Mouse (Mus musculus) cerebellum, adult 2 months (tissue): ENCODE results near the gene Rpia. TPM values are rescaled to one million over a fixed set of nuclear protein-coding genes. Genes with fewer than 3 reads are reported as not detected.

Experiments used
- DNase-seq, 2 experiments: peaks; one replicate each; pipeline ENCODE4 v3.0.0; 2021
- H3K27ac ChIP-seq: fragments of 200-500 bp; 2 replicates; pipeline ENCODE4 v1.5.1; 2012; ENCODE audit warnings: low read length, control low read depth, inconsistent platforms; ENCODE audit not compliant: insufficient read depth
- H3K27me3 ChIP-seq: fragments of 200-500 bp; 2 replicates; pipeline ENCODE4 v1.6.1; 2012; ENCODE audit warnings: inconsistent platforms, mild to moderate bottlenecking, low read length, moderate library complexity; ENCODE audit not compliant: control insufficient read depth, insufficient read depth
- H3K4me1 ChIP-seq: fragments of 200-500 bp; 2 replicates; pipeline ENCODE4 v1.6.1; 2011; ENCODE audit warnings: low read length; ENCODE audit not compliant: control insufficient read depth, insufficient read depth
- H3K4me3 ChIP-seq: fragments of 200-500 bp; replicated peaks from 2 replicates; pipeline ENCODE3; 2011; ENCODE audit warnings: mild to moderate bottlenecking, low read depth, low read length, control low read depth; ENCODE audit not compliant: insufficient read depth
- CTCF ChIP-seq: fragments of 200-500 bp; IDR thresholded peaks from 2 replicates; pipeline ENCODE4 v1.5.1; 2011; ENCODE audit warnings: low read depth, mild to moderate bottlenecking, control low read depth, low read length, moderate library complexity, borderline replicate concordance; ENCODE audit not compliant: insufficient read depth
- POLR2A ChIP-seq: fragments of 200-500 bp; IDR thresholded peaks from 2 replicates; pipeline ENCODE4 v1.6.1; 2011; ENCODE audit warnings: low read length, control low read depth, borderline replicate concordance; ENCODE audit not compliant: insufficient read depth
- WGBS: fragments of 180-500 bp; shearing (Covaris S2); methylation state at CpG from one replicate; pipeline ENCODE4 v1.1.7; 2018; 5-methylcytosine and 5-hydroxymethylcytosine counted together
- polyA plus RNA-seq: library from polyadenylated mRNA; depleted of rRNA; stranded (reverse); fragments of >200 nt; gene quantifications from 2 replicates; pipeline ENCODE4 v1.2.3, GENCODE M21; 2012

Rpia gene
- polyA plus RNA-seq, 1 experiment = 18.4 TPM

DNA sequence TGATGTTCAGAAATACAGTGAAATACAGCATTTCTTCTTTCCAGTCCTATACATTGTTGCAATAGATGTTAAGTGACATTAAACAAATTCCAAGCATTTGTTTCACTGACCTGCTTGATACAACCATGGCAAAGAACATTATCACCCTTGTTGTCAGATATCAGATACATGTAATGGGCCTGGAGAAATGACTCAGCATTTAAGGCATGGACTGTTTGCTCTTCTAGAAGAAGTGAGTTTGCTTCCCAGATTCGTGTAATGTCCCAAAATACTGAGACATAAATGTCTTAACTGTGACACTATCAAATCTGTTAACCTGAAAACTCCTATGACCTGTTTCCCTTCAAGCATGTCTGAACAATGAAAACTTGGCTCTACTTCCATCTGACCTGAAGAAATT, 52.6 kb downstream of the Rpia start:
- TF ChIP-seq POLR2A (no peak), CTCF (no peak)
- no peaks in the 10 kb centered on the region for H3K27me3 ChIP-seq
- no peak overlapping the region for H3K4me3 ChIP-seq
- H3K27ac ChIP-seq = no peak overlapping the region
- 79% methylated on average over 1 of the region's 1 CpGs for WGBS
- no peak for DNase-seq
- peaks cover 4% of the 10 kb centered on the region; the same call in 1 of the 2 replicates for H3K4me1 ChIP-seq

DNA sequence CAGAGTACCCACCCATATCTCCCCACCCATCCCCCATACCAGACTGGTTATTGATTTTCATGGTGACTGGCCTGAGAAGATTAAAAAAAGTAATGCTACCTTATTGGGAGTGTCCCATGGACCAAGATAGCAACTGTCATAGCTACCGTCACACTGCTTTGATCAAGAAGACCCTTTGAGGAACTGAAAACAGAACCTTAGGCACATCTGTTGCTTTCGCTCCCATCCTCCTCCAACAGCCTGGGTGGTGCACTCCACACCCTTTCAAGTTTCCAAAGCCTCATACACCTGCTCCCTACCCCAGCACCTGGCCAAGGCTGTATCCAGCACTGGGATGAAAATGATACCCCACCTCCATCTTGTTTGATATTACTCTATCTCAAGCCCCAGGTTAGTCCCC, 56.5 kb downstream of the Rpia start:
- DNase-seq = no peak
- Histone ChIP-seq H3K27ac (no peak overlapping the region), H3K4me1 (no peaks in the 10 kb centered on the region), H3K27me3 (no peaks in the 10 kb centered on the region), H3K4me3 (no peak overlapping the region)
- 90% methylated on average over 2 of the region's 2 CpGs for WGBS
- no peak for TF ChIP-seq POLR2A
- no peak for TF ChIP-seq CTCF

DNA sequence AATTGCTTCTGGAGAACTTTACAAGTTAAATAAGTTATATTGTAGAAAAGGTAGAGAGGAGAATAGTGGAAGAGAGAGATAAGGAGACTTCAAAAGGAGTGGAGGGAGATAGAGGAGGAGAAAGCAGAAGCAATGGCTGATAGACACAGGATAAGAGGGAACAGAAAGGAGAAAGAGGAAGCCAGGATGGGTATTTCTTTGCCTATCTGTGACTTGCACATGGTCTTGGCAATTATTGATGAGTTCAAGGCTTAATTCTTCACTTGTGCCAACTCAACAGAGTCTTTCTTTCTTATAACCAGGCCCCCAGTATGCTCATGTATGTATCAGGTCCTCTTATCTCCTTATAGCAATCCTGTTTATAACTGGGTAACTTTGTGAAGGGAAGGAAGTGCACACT, 61.2 kb downstream of the Rpia start:
- H3K27me3 ChIP-seq = no peaks in the 10 kb centered on the region
- H3K27ac ChIP-seq = no peak overlapping the region
- TF ChIP-seq POLR2A (no peak), CTCF (no peak)
- H3K4me3 ChIP-seq = no peak overlapping the region
- H3K4me1 ChIP-seq = peaks cover 9% of the 10 kb centered on the region; the same call in 1 of the 2 replicates
- no peak for DNase-seq

DNA sequence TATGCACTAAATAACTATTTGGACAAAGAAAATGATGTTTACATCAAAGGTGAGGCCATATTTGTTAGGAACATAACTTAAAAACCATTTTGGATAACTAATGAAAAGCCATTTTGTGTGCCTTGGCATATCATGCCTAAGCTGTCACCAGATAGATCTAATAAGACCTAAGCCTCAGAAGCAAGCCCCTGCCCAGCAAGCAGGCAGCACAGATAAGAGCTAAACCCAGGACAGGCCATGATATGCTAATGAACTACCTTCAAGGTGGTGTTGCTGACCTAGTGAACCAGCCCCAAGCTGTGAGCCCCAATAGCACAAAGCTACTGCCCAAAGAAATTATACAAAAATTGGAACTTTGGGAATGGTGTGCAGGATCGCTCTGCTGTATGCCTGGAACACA, 62.9 kb downstream of the Rpia start:
- no peak for DNase-seq
- WGBS = 100% methylated on average over 1 of the region's 1 CpGs
- no peak for TF ChIP-seq POLR2A
- TF ChIP-seq CTCF = no peak
- Histone ChIP-seq H3K27me3 (no peaks in the 10 kb centered on the region), H3K27ac (no peak overlapping the region), H3K4me3 (no peak overlapping the region), H3K4me1 (peaks cover 10% of the 10 kb centered on the region; the same call in 1 of the 2 replicates)

DNA sequence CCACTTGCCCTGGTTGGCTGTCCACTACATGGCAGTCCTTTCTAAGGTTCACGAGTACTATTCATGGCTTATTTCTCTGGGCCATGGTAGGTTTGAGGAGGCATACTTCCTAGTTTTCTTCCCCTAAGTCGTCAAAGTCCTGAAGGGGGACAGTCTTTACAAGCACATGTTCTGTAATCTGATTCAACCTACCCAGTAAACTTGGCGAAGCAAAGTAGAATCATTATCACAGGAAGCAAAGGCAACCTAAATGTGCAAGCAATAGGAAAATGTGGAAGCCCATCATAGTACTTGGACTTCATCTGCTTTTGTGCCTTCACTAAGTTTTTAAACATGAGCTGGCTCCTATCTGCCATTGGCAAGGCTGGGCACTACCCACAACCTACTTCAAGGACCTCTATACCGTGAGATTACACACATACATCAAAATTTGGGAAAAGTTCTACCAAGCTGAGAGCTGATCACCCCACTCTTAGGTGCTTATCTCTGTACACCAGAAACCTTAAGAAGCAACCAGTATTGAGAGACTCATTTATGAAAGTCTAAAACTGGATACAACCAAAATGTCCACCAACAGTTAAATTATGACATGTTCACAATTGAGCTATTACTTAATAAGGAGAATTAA, 64.8 kb downstream of the Rpia start:
- H3K4me1 ChIP-seq = peaks cover 10% of the 10 kb centered on the region; the same call in 1 of the 2 replicates
- H3K27ac ChIP-seq = no peak overlapping the region
- no peak overlapping the region for H3K4me3 ChIP-seq
- TF ChIP-seq CTCF (no peak), POLR2A (no peak)
- 88% methylated on average over 4 of the region's 4 CpGs for WGBS
- no peak for DNase-seq
- H3K27me3 ChIP-seq = no peaks in the 10 kb centered on the region

DNA sequence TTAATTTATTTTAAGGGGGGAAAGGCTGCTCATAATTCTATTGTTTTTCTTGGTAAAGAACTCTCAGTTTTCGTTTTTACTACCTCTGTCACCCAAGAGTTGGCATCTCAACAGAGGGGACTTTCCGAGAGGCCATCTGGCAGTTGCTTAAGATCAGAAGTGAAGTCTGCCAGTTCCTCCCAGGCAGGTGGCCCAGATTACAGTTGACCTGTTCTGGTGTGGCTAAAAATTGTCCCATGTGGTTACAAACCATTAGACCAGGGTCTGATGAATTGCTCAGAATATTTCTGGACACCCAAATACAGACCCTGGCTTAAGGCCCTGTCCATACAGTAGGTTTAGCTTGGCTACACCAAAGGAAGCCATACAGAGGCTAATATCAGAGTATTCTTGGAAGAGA, 66.4 kb downstream of the Rpia start:
- WGBS = 8% methylated on average over 2 of the region's 2 CpGs
- peak; percentile 55 to 78 for DNase-seq

DNA sequence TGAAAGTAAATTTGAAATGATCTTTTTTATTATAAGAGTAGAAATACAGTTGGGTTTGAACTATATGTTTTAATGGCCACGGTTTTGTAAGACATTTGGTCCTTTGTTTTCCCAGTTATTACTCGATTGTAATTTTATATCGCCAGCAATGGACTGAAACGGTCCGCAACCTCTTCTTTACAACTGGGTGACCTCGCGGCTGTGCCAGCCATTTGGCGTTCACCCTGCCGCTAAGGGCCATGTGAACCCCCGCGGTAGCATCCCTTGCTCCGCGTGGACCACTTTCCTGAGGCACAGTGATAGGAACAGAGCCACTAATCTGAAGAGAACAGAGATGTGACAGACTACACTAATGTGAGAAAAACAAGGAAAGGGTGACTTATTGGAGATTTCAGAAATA, 67.3 kb downstream of the Rpia start:
- Histone ChIP-seq H3K4me3 (no peak overlapping the region), H3K27ac (no peak overlapping the region), H3K4me1 (peaks cover 10% of the 10 kb centered on the region; the same call in 1 of the 2 replicates), H3K27me3 (no peaks in the 10 kb centered on the region)
- DNase-seq = no peak
- no peak for TF ChIP-seq POLR2A
- TF ChIP-seq CTCF = no peak
- WGBS = 93% methylated on average over 13 of the region's 13 CpGs

More for the DNA sequence above, 66.4 kb downstream of the Rpia start:
- Histone ChIP-seq H3K4me3 (no peak overlapping the region), H3K27ac (no peak overlapping the region), H3K4me1 (peaks cover 10% of the 10 kb centered on the region; the same call in 1 of the 2 replicates), H3K27me3 (no peaks in the 10 kb centered on the region)
- no peak for TF ChIP-seq CTCF
- no peak for TF ChIP-seq POLR2A

DNA sequence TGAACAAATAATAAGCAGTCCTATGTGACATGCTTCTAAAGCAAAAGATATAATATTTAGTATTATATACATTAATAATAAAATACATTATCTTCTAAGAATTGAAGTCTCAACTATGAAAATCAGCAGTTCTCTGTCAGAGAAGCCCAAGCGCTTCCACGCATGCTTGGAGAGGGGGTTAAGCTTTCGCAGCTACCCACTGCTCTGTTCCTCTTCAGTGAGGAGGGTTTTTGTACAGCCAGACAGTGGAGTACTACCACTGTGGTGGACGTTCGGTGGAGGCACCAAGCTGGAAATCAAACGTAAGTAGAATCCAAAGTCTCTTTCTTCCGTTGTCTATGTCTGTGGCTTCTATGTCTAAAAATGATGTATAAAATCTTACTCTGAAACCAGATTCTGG, 69.7 kb downstream of the Rpia start:
- TF ChIP-seq CTCF = no peak
- TF ChIP-seq POLR2A = no peak
- DNase-seq = no peak
- H3K4me3 ChIP-seq = no peak overlapping the region
- H3K27ac ChIP-seq = no peak overlapping the region
- no peaks in the 10 kb centered on the region for H3K27me3 ChIP-seq
- H3K4me1 ChIP-seq = peaks cover 10% of the 10 kb centered on the region; the same call in 1 of the 2 replicates
- 94% methylated on average over 7 of the region's 7 CpGs for WGBS
